Mouse (Mus musculus) midbrain, embryonic 10.5 days (tissue): ENCODE data around the gene Tnrc6b. TPM values are rescaled to one million over a fixed set of nuclear protein-coding genes. Genes with fewer than 3 reads are reported as not detected.
A peak's percentile ranks its signal among the peaks of the same experiment; 100 is the strongest.

Source experiments
- DNase-seq: peaks from one replicate; pipeline ENCODE4 v3.0.0-alpha.2; 2017; ENCODE audit warnings: low spot score
- H3K27ac ChIP-seq: fragments of 300-500 bp; sonication (generic); replicated peaks from 2 replicates; pipeline ENCODE4 v1.5.1; 2016; ENCODE audit warnings: mild to moderate bottlenecking
- H3K27me3 ChIP-seq: fragments of 300-500 bp; sonication (generic); 2 replicates; pipeline ENCODE4 v1.6.1; 2016; ENCODE audit warnings: low read depth, mild to moderate bottlenecking; ENCODE audit not compliant: poor library complexity, severe bottlenecking
- H3K36me3 ChIP-seq: fragments of 300-500 bp; sonication (generic); 2 replicates; pipeline ENCODE4 v1.6.1; 2016; ENCODE audit warnings: mild to moderate bottlenecking, moderate library complexity
- H3K4me1 ChIP-seq: fragments of 300-500 bp; sonication (generic); 2 replicates; pipeline ENCODE4 v1.6.1; 2016
- H3K4me3 ChIP-seq: fragments of 300-500 bp; sonication (generic); 2 replicates; pipeline ENCODE4 v1.5.1; 2016; ENCODE audit warnings: mild to moderate bottlenecking, moderate library complexity
- H3K9me3 ChIP-seq: fragments of 300-500 bp; sonication (generic); replicated peaks from 2 replicates; pipeline ENCODE4 v1.6.1; 2016; ENCODE audit warnings: mild to moderate bottlenecking
- WGBS: fragments of 180-500 bp; shearing (Covaris S2); methylation state at CpG from one replicate; pipeline ENCODE4 v1.1.7; 2016; 5-methylcytosine and 5-hydroxymethylcytosine counted together
- polyA plus RNA-seq: library from polyadenylated mRNA; unstranded; fragments of >200 nt; fragmentation: Nextera tagmentation; extraction: Ambion mirVana; gene quantifications from 2 replicates; pipeline ENCODE4 v1.2.1, GENCODE M21; 2016

Gene Tnrc6b
- 43.5 and 54.7 TPM in 2 replicates for polyA plus RNA-seq

DNA sequence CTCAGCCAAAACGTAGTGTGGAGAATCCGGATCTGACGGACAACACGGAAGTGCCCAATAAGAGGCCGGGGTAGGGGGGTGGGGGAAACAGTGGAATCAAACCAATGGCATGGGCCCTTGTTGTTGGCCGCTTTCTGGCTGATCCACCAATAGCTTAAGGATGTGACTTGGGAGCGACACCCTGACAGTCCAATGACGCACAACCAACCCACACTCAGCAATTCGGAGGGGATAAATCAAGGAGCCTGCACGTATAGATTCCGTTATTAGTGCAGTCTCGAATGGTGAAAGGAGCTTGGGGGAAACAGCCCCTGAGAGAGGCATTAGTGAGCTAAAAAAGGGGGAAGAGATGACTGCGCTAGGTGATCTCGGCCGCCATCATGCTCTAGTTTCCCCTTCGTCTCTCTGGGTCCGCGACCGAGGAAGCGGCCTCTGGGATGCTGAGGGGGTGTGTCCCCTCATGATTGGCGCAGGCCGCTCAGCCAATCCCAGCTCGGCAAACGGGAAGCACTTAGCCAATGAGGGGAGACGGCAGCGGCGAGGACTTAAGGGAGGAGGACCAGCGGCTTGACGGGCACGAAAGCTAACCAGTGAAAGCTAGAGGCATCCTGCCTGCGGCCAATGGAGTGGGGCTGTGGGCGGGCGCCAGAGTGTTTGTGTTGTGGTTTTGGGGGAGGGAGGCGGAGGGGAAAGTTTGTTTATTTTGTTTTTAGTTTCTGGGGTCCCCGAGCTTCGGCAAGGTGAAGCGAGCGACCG lies at the start of gene Tnrc6b:
Tnrc6b (plus strand) TSS at position 706 of the 756 bp plus-strand sequence.
- DNase-seq = peak; percentile 98
- no peaks in the 10 kb centered on the region for H3K36me3 ChIP-seq
- no peaks in the 10 kb centered on the region for H3K9me3 ChIP-seq
- under 1% methylated on average over 39 of the region's 39 CpGs for WGBS
- no peaks in the 10 kb centered on the region for H3K27me3 ChIP-seq
- peaks cover 31% of the 10 kb centered on the region for H3K4me1 ChIP-seq
- H3K4me3 ChIP-seq = peak within 1 kb of the TSS; percentile 95
- peak within 1 kb of the TSS; percentile 92 for H3K27ac ChIP-seq

DNA sequence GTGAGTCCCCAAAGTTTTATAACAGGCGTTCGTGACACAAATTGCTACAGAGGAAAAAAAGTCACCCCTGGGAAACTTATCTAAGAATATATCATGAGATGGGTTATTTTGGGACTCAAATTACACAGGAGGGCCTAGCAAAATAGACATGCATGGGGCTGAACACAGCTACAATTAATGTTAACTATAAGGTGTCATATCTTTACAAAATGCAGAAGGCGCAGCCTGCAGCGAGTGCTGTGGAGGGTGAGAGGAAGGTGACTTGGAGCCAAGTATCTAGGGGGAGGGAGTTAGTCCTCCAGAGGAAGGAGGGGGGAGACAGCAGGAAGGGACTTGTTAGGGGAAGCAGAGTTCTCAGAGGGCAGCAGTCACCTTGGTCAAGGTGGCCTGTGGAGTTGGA lies 46.7 kb upstream of the Tnrc6b start:
- peaks cover 7% of the 10 kb centered on the region; the same call in 1 of the 2 replicates for H3K9me3 ChIP-seq
- H3K36me3 ChIP-seq = no peaks in the 10 kb centered on the region
- no peak overlapping the region for H3K4me3 ChIP-seq
- H3K27ac ChIP-seq = no peak overlapping the region
- H3K4me1 ChIP-seq = peaks cover 17% of the 10 kb centered on the region
- WGBS = 89% methylated on average over 4 of the region's 4 CpGs
- peaks cover 5% of the 10 kb centered on the region for H3K27me3 ChIP-seq
- DNase-seq = no peak

DNA sequence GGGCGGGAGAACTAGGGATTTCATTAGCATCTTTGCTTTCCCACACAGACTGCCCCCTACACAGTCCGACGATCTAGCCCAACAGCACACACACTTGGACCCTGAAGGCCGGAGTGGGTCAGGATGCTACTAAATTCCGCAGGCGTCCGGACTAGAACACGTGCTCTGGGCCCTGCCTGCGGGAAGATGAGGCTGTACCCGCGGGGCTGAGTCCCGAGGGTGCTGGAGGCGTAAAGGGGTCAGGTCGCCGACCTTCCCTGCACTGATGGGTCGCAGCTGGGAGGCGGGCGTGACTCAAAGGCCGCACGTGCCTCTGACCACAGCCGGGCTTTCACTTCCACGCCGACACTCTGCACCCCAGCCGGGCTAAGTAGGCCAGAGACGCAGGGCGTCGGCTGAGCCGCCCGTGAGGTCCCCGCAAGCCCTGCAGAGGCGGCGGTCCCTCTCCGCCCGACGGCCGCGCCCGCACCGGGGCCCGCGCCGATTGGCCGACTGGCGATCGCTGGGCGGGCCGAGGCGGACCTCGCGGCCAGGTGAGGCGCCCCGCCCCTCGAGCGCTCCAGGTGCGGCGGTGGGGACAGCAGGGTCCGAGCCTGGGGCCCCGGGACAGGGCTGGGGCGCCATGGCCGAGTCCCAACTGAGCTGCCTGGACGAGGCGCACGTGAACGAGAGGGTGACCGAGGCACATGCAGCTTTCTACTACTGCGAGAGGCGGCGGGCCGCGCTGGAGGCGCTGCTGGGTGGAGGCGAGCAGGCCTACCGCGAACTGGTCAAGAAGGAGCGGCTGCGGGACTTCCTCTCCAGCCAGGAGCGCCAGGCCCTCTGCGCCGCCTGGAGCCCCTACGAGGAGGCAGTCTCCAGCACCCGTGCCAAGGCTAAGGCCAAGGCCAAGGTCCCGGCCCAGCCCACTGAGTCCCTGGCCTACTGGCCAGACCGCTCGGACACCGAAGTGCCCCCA lies 39.5 kb upstream of the Tnrc6b start, which contains the start of gene Fam83f:
Fam83f (plus strand) TSS at position 553 of the 958 bp plus-strand sequence.
- H3K9me3 ChIP-seq = peaks cover 7% of the 10 kb centered on the region; the same call in 1 of the 2 replicates
- H3K4me3 ChIP-seq = peak within 1 kb of the TSS; percentile 57
- peak within 1 kb of the TSS; percentile 69 for H3K27ac ChIP-seq
- peaks cover 14% of the 10 kb centered on the region for H3K4me1 ChIP-seq
- peaks cover 68% of the 10 kb centered on the region for H3K27me3 ChIP-seq
- 5% methylated on average over 85 of the region's 85 CpGs for WGBS
- H3K36me3 ChIP-seq = no peaks in the 10 kb centered on the region
- DNase-seq = peak; percentile 49

DNA sequence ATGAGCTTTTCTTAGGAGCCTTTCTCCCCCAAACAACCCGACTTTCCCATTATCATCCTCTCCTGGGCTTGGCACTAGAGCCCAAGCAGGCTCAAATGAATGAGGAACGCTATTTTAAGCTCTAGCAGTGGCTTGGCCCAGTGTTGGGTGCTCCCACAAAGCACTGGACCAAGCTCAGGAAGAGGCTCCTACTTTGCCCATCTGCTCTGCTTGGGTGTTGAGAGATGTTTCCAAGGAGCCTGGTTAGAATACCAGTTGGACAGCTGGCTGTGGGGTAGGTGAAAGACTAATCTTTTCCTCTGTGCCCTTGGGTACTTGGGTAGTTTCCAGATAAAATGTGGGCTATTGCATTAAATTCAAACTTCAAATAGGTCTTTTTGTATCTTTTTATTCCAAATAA lies 38.3 kb upstream of the Tnrc6b start:
- Histone ChIP-seq H3K4me3 (no peak overlapping the region), H3K9me3 (no peaks in the 10 kb centered on the region), H3K36me3 (no peaks in the 10 kb centered on the region), H3K27me3 (peaks cover 69% of the 10 kb centered on the region), H3K27ac (no peak overlapping the region), H3K4me1 (peaks cover 17% of the 10 kb centered on the region)
- no peak for DNase-seq
- WGBS = 64% methylated on average over 2 of the region's 2 CpGs

DNA sequence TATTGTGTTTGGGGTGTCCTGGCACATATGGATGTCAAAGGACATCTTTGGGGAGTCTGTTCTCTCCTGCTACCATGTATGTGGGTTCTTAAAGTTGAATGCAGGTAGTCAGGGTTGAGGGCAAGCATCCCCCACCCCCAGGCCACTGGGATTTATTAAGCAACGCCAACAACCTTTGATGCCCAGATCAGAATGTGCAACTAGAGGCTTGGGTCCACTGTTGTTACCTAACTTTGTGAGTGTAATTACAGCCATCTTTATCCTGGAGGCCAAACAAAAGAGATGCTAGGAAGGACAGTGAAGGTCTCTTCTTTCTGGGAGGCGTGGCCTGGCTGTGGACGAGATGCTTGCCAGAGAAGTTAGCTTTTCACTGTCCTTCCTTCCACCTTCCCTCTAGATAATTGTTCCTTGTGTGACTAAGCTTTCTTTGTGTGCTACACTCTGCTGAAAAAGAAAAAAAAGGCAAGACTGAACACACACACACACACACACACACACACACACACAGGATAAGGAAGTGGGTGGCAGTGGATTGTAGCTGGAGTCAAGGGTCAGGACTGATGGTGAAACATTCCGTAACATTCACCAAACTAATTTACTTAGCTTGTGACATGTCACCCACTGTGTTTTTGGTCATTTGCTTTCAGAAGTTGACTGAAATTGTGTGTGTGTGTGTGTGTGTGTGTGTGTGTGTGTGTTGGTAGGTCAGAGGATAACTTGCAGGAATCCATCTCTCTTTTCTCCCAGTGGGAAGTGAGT lies 37.6 kb upstream of the Tnrc6b start:
- H3K4me1 ChIP-seq = peaks cover 24% of the 10 kb centered on the region
- no peaks in the 10 kb centered on the region for H3K36me3 ChIP-seq
- H3K4me3 ChIP-seq = no peak overlapping the region
- H3K9me3 ChIP-seq = no peaks in the 10 kb centered on the region
- H3K27me3 ChIP-seq = peaks cover 76% of the 10 kb centered on the region
- H3K27ac ChIP-seq = no peak overlapping the region
- WGBS = 80% methylated on average over 4 of the region's 4 CpGs
- DNase-seq = no peak

DNA sequence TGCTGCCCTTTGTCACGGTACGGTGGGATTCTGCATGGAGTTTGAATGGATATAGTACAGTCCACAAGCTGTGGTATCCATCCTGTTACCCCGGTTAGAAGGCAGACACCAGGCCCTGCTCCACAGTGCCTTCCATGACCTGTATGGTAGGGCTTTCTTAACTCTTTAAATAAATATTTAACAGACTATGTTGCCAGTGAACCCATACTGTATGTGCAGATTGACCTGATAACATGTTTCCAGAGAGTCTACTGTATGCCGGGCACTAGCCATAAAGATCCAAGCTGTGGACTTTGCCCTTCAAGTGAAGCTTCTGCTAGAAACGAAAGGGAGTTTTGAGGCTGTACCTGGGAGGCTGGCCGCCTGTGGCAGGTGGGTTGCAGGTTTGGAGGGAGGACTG lies 36.4 kb upstream of the Tnrc6b start:
- no peak for DNase-seq
- no peak overlapping the region for H3K27ac ChIP-seq
- whole genome bisulfite sequencing = 82% methylated on average over 6 of the region's 6 CpGs
- no peaks in the 10 kb centered on the region for H3K36me3 ChIP-seq
- no peaks in the 10 kb centered on the region for H3K9me3 ChIP-seq
- H3K4me3 ChIP-seq = no peak overlapping the region
- H3K27me3 ChIP-seq = peaks cover 71% of the 10 kb centered on the region
- H3K4me1 ChIP-seq = peaks cover 29% of the 10 kb centered on the region

DNA sequence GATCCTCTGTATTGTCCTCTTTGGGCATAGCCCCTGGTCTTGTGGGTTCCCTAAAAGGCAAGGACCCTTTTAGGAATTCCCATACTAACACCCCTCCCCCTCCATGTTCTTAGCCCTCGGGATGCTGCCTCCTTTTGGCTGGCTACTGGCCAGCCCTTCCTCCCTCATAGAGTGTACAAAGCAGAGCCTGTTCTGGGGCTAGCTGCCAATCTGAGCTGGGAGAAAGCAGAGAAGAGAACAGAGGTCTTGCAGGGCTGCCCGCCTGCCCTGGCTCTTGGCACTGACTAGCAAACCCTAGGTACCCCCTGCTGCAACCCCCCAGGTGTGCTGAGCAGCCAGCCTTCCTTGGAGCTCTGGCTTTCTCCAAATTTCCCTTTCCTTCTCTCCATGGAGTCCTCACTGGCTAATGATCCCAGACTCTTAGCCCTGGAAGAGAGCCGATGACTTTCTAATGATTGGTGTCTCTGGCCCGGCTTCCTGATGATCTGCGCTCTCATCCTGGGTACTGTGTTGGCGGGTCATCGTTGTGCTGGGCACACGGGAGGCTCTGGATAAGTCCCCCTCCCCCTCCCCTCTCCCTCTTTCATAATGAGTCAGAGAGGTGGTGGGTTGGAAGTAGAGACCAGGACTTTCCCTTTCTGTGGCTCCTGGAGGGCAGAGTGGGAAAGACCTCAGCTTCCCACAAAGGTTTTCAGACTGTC lies 31.4 kb upstream of the Tnrc6b start:
- Histone ChIP-seq H3K27ac (no peak overlapping the region), H3K4me1 (peaks cover 39% of the 10 kb centered on the region), H3K4me3 (no peak overlapping the region), H3K27me3 (peaks cover 56% of the 10 kb centered on the region), H3K9me3 (no peaks in the 10 kb centered on the region), H3K36me3 (no peaks in the 10 kb centered on the region)
- 59% methylated on average over 8 of the region's 8 CpGs for WGBS
- DNase-seq = no peak

DNA sequence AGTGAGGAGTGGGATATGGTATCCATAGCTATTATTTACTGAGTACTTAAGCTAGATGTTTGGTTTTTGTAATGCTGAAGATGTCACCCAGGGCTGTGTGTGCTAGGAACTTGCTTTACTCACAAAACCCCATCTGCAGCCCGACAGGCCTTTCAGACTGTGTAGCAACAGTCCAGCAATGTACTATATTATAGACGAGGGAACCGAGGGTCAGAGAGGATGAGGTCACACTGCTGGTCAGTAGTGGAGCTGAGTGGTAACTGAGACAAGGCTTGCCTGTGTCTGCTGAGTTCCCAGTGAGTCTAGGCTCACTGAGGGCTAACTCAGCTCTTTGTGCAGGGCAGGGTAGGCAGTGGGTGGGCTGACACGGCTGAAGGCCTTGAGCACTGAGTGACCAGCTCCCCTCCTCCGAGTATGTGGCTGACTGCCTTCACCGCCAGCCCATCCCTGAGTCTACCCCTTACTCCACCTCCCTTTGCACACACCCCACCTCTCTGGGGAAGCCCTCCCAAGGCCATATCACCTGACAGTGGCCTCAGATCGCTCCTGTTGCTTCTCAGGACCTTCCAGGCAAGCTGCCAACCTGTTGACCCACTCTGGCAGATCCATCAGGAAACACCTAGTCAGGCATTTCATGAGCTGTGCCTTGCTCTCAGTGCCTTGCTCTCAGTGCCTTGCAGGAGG lies 30.6 kb upstream of the Tnrc6b start:
- Histone ChIP-seq H3K36me3 (no peaks in the 10 kb centered on the region), H3K4me1 (peaks cover 47% of the 10 kb centered on the region), H3K27ac (no peak overlapping the region), H3K9me3 (no peaks in the 10 kb centered on the region), H3K27me3 (peaks cover 47% of the 10 kb centered on the region), H3K4me3 (no peak overlapping the region)
- DNase-seq = no peak
- 62% methylated on average over 7 of the region's 7 CpGs for WGBS

DNA sequence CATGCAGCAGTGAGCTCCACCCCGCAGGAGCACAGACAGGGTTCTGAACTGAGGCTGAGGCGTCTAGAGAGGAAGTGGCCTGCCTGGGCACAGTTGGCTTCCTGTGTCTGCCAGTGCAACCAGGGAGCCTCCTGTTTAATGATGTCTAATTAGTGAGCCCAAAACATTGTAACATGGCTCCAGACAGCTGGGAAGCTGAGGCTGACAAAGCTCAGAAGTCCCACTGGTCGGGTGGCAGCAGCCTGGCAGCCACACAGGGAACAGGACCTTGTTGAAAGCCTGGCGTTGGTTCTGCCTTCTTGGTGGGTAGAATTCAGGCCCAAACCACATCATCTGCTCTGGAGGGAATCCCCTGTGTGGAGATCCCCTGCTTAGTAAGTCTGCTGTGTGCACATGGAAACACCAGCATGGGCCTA lies 29.6 kb upstream of the Tnrc6b start:
- no peak overlapping the region for H3K4me3 ChIP-seq
- H3K4me1 ChIP-seq = peaks cover 57% of the 10 kb centered on the region
- WGBS = 83% methylated on average over 4 of the region's 4 CpGs
- peaks cover 45% of the 10 kb centered on the region for H3K27me3 ChIP-seq
- no peak overlapping the region; the same call in 1 of the 2 replicates for H3K27ac ChIP-seq
- H3K36me3 ChIP-seq = no peaks in the 10 kb centered on the region
- DNase-seq = no peak
- H3K9me3 ChIP-seq = no peaks in the 10 kb centered on the region

DNA sequence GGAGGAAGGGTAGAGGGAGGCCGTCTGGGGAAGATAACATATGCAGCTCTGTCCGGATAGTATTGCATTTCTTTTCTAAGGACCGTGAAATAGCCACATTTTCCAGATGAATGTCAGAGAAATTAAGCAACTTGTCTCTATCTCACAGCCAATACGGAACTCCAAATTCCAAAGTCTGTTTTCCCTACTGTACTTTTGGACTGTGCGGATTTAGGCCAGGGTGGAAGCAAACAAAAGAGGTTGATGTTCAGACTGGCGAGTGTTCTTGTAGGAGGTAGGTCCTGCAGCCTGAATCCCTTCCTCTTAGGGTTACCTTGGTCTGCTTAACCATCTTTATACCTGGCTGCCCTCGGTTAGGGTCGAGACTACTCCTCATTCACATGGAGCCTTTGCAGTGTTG lies 28.8 kb upstream of the Tnrc6b start:
- H3K4me1 ChIP-seq = peaks cover 59% of the 10 kb centered on the region
- no peak overlapping the region for H3K27ac ChIP-seq
- no peaks in the 10 kb centered on the region for H3K9me3 ChIP-seq
- DNase-seq = no peak
- WGBS = 89% methylated on average over 8 of the region's 8 CpGs
- H3K27me3 ChIP-seq = peaks cover 45% of the 10 kb centered on the region
- no peak overlapping the region for H3K4me3 ChIP-seq
- no peaks in the 10 kb centered on the region for H3K36me3 ChIP-seq

DNA sequence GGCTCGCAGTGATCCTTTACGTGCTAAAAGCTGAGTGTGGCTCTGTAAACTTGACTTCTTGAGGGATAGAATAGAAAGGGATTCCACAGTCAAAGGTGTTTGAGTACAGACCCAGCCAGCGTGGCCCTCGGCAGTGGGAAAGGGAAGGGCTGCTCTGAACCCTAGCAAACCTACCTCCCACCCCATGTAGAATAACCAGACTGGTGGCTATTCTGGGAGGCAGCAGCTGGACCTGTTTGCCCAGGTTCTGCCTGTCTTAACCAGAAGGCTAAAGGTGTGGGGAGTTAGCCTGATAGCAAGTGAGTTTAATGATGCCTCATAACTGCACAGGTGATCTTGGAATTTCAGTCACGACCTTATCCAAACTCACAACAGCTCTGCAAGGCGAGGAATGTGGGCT lies 28.0 kb upstream of the Tnrc6b start:
- DNase-seq = no peak
- Histone ChIP-seq H3K9me3 (no peaks in the 10 kb centered on the region), H3K4me3 (no peak overlapping the region), H3K4me1 (peaks cover 53% of the 10 kb centered on the region), H3K36me3 (no peaks in the 10 kb centered on the region), H3K27ac (no peak overlapping the region), H3K27me3 (peaks cover 47% of the 10 kb centered on the region)
- WGBS = 85% methylated on average over 6 of the region's 6 CpGs
